Mouse (Mus musculus) granulocyte monocyte progenitor cell, adult 5-6 weeks (primary cell): Measurements from ENCODE around the gene Fndc3a. TPM values are rescaled to one million over a fixed set of nuclear protein-coding genes. Genes with fewer than 3 reads are reported as not detected.
A peak's percentile ranks its signal among the peaks of the same experiment; 100 is the strongest.

Source experiments
- ATAC-seq: replicated peaks from 2 replicates; pipeline ENCODE4 v1.8.0; 2016; ENCODE audit warnings: mild to moderate bottlenecking, moderate TSS enrichment, inconsistent platforms; ENCODE audit not compliant: poor library complexity, severe bottlenecking
- total RNA-seq, 2 experiments: library from RNA; stranded (forward) in 1 of 2; stranded (reverse) in 1 of 2; fragments of 200-712, 200-1000 nt in 1 of 2; fragments of >200 nt in 1 of 2; fragmentation: Nextera tagmentation in 1 of 2; gene quantifications; 2 replicates each; pipeline ENCODE4 v1.2.3; 2014 to 2017

Gene Fndc3a
- total RNA-seq (2014; fragmentation: Nextera tagmentation), result 55.4 and 60.0 TPM in 2 replicates
- total RNA-seq (2017), result 46.7 and 54.3 TPM in 2 replicates

- peak; percentile 68 for ATAC-seq
Observed at GRCm38 (mm10) chr14:72709710-72710340, at the start of gene Fndc3a. Fndc3a (minus strand) TSS chr14:72710003.

GRCm38 (mm10) chr14:72752893-72753292 is 43.1 kb upstream of the Fndc3a start:
- peak; percentile 31; the same call in 1 of the 2 replicates for ATAC-seq

- no peak for ATAC-seq
Observed at GRCm38 (mm10) chr14:72750426-72751182, 40.8 kb upstream of the Fndc3a start.

GRCm38 (mm10) chr14:72748331-72748730 is 38.5 kb upstream of the Fndc3a start:
- ATAC-seq, result no peak

GRCm38 (mm10) chr14:72741667-72742066 is 31.9 kb upstream of the Fndc3a start:
- no peak for ATAC-seq

- peak; percentile 82 for ATAC-seq
Observed at GRCm38 (mm10) chr14:72740336-72740735, 30.5 kb upstream of the Fndc3a start.

- ATAC-seq, result no peak
Observed at GRCm38 (mm10) chr14:72739484-72740208, 29.8 kb upstream of the Fndc3a start.

- ATAC-seq, result no peak
Observed at GRCm38 (mm10) chr14:72738776-72739175, 29.0 kb upstream of the Fndc3a start.

- peak; percentile 91 for ATAC-seq
Observed at GRCm38 (mm10) chr14:72738217-72738616, 28.4 kb upstream of the Fndc3a start.

GRCm38 (mm10) chr14:72725865-72726264 is 16.1 kb upstream of the Fndc3a start:
- no peak for ATAC-seq

GRCm38 (mm10) chr14:72722274-72723053 is 12.7 kb upstream of the Fndc3a start:
- no peak for ATAC-seq

GRCm38 (mm10) chr14:72716175-72716574 is 6.4 kb upstream of the Fndc3a start:
- ATAC-seq, result no peak

GRCm38 (mm10) chr14:72711130-72711529 is 1.3 kb upstream of the Fndc3a start:
- no peak for ATAC-seq

- ATAC-seq, result peak; percentile 38
Observed at GRCm38 (mm10) chr14:72710341-72711027, 681 bp upstream of the Fndc3a start.

GRCm38 (mm10) chr14:72709091-72709709 is 603 bp downstream of the Fndc3a start:
- peak; percentile 11 for ATAC-seq

- peak; percentile 56 for ATAC-seq
Observed at GRCm38 (mm10) chr14:72708581-72708991, 1.2 kb downstream of the Fndc3a start.

- ATAC-seq, result peak; percentile 90
Observed at GRCm38 (mm10) chr14:72700056-72700455, 9.7 kb downstream of the Fndc3a start.

- peak; percentile 96 for ATAC-seq
Observed at GRCm38 (mm10) chr14:72691406-72691805, 18.4 kb downstream of the Fndc3a start.

- peak; percentile 49; the same call in 1 of the 2 replicates for ATAC-seq
Observed at GRCm38 (mm10) chr14:72689525-72689924, 20.3 kb downstream of the Fndc3a start.
